Mouse (Mus musculus) megakaryocyte, embryonic 14.5 days (primary cell): ENCODE measurements at regions not wholly inside any gene's neighbourhood (a gene's known extent, or its start where the extent isn't known, plus 50 kb on each side); places are given as distances from the start of the nearest gene placed in this dataset.

Experiments
- FLI1 ChIP-seq: IDR thresholded peaks from 2 replicates; pipeline ENCODE4 v1.6.1; 2012; ENCODE audit warnings: low read length, inconsistent platforms, mixed read lengths
- GATA1 ChIP-seq: IDR thresholded peaks from 3 replicates; pipeline ENCODE4 v1.6.1; 2012; ENCODE audit warnings: mixed read lengths, low read length, inconsistent platforms, borderline replicate concordance

GRCm38 (mm10) chr6:100032701-100033100 is 254.6 kb downstream of the Rybp start:
- TF ChIP-seq GATA1 (no peak), FLI1 (no peak)
